Mouse (Mus musculus) midbrain, embryonic 10.5 days (tissue): ENCODE results near the gene Ptpn22. TPM values are rescaled to one million over a fixed set of nuclear protein-coding genes. Genes with fewer than 3 reads are reported as not detected.
"Not testable (repeated sequence)": the region's sequence is repeated elsewhere in the genome, so short reads cannot be mapped to it uniquely, and the experiment has no call there.

Source experiments
- DNase-seq: peaks from one replicate; pipeline ENCODE4 v3.0.0-alpha.2; 2017; ENCODE audit warnings: low spot score
- H3K27ac ChIP-seq: fragments of 300-500 bp; sonication (generic); replicated peaks from 2 replicates; pipeline ENCODE4 v1.5.1; 2016; ENCODE audit warnings: mild to moderate bottlenecking
- H3K27me3 ChIP-seq: fragments of 300-500 bp; sonication (generic); 2 replicates; pipeline ENCODE4 v1.6.1; 2016; ENCODE audit warnings: low read depth, mild to moderate bottlenecking; ENCODE audit not compliant: poor library complexity, severe bottlenecking
- H3K36me3 ChIP-seq: fragments of 300-500 bp; sonication (generic); 2 replicates; pipeline ENCODE4 v1.6.1; 2016; ENCODE audit warnings: mild to moderate bottlenecking, moderate library complexity
- H3K4me1 ChIP-seq: fragments of 300-500 bp; sonication (generic); 2 replicates; pipeline ENCODE4 v1.6.1; 2016
- H3K4me3 ChIP-seq: fragments of 300-500 bp; sonication (generic); 2 replicates; pipeline ENCODE4 v1.5.1; 2016; ENCODE audit warnings: mild to moderate bottlenecking, moderate library complexity
- H3K9me3 ChIP-seq: fragments of 300-500 bp; sonication (generic); replicated peaks from 2 replicates; pipeline ENCODE4 v1.6.1; 2016; ENCODE audit warnings: mild to moderate bottlenecking
- WGBS: fragments of 180-500 bp; shearing (Covaris S2); methylation state at CpG from one replicate; pipeline ENCODE4 v1.1.7; 2016; 5-methylcytosine and 5-hydroxymethylcytosine counted together
- polyA plus RNA-seq: library from polyadenylated mRNA; unstranded; fragments of >200 nt; fragmentation: Nextera tagmentation; extraction: Ambion mirVana; gene quantifications from 2 replicates; pipeline ENCODE4 v1.2.1, GENCODE M21; 2016

The Ptpn22 gene
- polyA plus RNA-seq, 1 experiment from 2014 or later: 0.22 TPM

DNA sequence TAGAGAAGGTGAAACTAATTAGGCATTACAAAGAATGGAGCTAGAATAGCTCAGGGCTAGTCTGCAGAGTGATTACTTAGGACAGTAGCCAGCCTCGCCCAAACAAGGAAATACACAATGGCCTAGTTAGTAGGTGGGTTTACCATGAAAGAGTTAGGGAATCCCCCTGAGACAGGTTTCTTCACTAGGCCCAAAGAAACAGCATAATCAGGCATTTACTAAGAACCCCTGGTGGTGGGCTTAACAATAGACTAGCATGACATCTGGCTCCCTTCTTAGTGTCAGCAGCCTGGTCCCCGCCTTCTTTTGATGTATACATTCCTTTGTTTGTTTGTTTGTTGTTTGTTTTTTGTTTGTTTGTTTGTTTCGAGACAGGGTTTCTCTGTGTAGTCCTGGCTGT lies 19.4 kb upstream of the Ptpn22 start:
- H3K27me3 ChIP-seq, H3K36me3 ChIP-seq, H3K4me3 ChIP-seq, H3K27ac ChIP-seq, H3K9me3 ChIP-seq, H3K4me1 ChIP-seq, DNase-seq: not testable (repeated sequence)
- 85% methylated on average over 3 of the region's 3 CpGs for WGBS

DNA sequence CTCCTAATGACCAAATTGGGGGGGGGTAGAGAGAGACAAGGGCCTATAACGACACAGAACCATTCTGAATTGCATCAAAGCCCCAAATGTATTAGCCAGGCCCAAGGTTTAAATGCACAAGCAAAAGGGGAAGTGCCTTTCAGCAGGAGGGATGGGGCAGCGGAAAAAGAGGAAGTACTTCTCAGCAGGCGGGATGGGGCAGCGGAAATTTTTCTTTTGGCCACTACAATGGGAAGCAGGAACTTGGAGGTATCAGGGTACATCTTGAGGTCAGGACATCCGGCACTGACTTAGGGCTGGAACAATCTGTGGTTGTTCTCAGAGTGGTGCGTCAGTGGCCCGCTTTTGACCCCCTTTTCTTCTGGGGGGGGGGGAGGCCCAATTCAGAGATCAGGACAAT lies 18.6 kb upstream of the Ptpn22 start:
- H3K4me1 ChIP-seq: not testable (repeated sequence)
- WGBS: 92% methylated on average over 7 of the region's 7 CpGs

DNA sequence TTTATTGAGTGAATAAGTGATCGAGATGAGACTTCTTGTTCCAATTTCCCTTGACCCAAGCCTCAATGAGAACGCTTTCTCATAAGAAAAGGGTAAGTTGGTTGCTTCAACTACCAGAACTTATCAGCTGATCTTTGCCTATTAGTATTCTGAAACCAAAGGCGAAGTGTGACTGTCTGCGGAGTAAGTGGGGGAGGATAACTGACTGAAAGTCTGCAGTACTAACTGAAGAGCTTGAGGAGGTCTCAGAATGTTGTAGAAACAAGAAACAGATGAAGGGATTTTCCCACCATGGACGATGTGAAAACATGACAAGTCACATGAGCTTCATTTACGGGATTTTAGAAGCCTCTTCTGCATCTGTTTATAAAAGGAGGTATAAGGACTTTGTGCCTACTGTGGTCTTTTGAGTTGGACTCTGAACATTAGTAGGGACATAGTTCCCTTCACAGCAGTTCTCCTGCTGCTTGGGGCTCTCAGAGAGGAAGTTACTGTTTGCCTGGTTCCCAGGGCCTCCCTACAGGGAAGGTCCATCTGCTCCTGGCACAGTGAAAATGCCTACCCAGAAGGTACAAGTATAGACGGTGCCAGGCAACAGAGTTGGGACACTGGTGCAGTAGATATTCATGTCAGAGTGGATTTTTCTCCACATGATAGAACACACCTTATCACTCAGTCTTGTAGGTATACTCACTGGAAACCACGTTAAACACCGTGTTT lies 8.8 kb upstream of the Ptpn22 start:
- Histone ChIP-seq H3K4me3 (no peak overlapping the region), H3K27ac (no peak overlapping the region), H3K36me3 (no peaks in the 10 kb centered on the region), H3K9me3 (no peaks in the 10 kb centered on the region), H3K4me1 (no peaks in the 10 kb centered on the region), H3K27me3 (no peaks in the 10 kb centered on the region)
- no peak for DNase-seq
- 85% methylated on average over 9 of the region's 9 CpGs for WGBS

More for the DNA sequence above, 18.6 kb upstream of the Ptpn22 start:
- not testable (repeated sequence) for H3K9me3 ChIP-seq, H3K4me3 ChIP-seq, DNase-seq, H3K27ac ChIP-seq, H3K36me3 ChIP-seq, H3K27me3 ChIP-seq

DNA sequence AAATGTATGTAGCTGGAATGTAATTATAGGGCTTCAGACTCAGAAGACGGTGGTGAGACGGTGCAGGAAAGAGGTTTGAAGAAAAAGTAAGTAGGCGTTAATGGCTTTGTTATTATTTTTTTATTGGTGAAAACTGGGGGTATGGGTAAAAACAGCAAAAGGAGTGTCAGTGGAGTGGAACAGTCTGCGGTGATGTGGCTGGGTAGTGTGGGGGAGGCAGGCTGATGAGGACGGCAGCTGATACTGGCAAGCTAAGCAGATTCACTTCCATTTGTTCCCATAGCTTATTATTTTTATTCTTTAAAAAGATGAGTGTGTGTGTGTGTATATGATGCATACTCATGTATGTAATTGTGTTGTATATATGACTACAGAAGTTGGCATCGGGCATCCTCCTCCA lies 8.1 kb upstream of the Ptpn22 start:
- no peaks in the 10 kb centered on the region for H3K4me1 ChIP-seq
- H3K27me3 ChIP-seq: no peaks in the 10 kb centered on the region
- H3K9me3 ChIP-seq: no peaks in the 10 kb centered on the region
- H3K36me3 ChIP-seq: no peaks in the 10 kb centered on the region
- 94% methylated on average over 6 of the region's 6 CpGs for WGBS
- no peak for DNase-seq
- no peak overlapping the region for H3K27ac ChIP-seq
- H3K4me3 ChIP-seq: no peak overlapping the region

DNA sequence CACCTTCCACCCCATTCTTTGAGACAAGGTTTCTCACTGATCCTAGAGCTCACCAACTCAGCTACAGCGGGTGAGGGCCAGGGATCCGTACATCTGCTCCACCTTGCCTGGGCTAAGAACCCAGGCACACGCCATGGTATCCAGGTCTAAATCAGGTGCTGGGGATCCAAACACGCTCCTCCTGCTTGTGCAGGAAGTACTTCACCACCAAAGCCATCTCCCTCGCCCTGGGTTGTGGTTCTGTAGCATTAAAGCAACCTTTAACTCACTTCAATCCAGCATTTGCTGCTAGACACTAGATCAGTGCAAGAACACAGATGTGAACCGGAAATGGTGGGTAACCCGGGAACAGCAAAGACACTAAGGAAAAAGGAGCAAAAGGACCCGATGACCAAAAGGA lies 7.7 kb upstream of the Ptpn22 start:
- no peak for DNase-seq
- WGBS: 88% methylated on average over 8 of the region's 8 CpGs
- no peak overlapping the region for H3K27ac ChIP-seq

DNA sequence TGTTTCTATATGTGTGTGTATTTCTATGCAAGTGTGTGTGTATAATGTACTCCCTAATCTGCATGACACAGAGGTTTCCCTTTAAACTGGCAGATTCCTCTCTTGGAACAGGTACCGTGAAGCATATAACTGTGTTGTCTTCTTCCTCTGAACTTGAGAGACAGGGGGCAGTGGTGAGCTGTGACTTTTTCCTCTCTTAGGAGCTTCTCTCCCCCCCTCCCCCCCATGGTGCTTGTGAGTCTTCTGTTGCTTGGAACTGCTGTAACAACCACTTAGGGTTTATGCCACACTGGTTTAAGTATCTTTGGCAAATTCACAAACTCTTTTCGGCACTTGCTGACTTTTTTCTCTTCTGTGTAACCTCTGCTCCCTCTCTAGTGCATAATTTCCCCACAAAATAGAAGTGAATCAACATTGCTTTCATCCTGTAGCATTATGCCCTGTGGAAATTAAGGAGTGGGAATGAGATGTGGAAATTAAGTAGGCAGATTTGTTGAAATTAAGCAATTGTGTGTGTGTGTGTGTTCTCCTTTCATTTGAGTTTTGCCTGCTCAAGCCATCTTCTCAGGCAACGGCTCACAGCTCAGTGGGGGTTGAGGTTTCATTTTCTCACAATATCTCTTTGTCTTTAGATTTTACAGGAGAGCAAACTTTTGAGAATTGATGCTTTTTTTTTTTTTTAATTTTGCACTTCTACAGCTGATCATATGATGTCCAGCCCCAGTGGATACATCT lies 6.9 kb upstream of the Ptpn22 start:
- H3K4me3 ChIP-seq: no peak overlapping the region
- no peaks in the 10 kb centered on the region for H3K27me3 ChIP-seq
- H3K4me1 ChIP-seq: no peaks in the 10 kb centered on the region
- H3K9me3 ChIP-seq: no peaks in the 10 kb centered on the region
- 81% methylated on average over 3 of the region's 3 CpGs for WGBS
- no peaks in the 10 kb centered on the region for H3K36me3 ChIP-seq
- DNase-seq: no peak
- no peak overlapping the region for H3K27ac ChIP-seq

More for the DNA sequence above, 7.7 kb upstream of the Ptpn22 start:
- no peak overlapping the region for H3K4me3 ChIP-seq
- no peaks in the 10 kb centered on the region for H3K36me3 ChIP-seq
- no peaks in the 10 kb centered on the region for H3K27me3 ChIP-seq
- H3K9me3 ChIP-seq: no peaks in the 10 kb centered on the region
- H3K4me1 ChIP-seq: no peaks in the 10 kb centered on the region

DNA sequence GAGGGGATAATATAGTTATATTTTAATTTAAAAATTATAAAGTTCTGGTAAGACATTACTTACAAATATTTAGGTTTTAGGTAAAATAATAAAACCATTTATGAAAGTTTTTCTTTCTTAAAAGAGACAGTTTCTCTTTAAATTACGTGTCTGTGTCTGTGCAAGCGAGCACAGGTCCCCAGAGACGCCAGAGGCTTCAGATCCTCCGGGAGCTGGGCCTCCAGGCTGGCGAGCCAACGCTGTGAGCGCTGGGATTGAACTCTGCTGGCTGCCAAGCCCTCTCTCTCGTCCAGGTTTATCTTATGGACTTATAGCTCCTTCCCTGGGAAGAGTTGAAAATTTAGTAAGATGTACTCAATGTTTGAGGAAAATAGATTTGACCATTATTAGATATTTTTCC lies 5.8 kb upstream of the Ptpn22 start:
- WGBS: 80% methylated on average over 8 of the region's 8 CpGs
- no peaks in the 10 kb centered on the region for H3K4me1 ChIP-seq
- no peaks in the 10 kb centered on the region for H3K36me3 ChIP-seq
- H3K27ac ChIP-seq: no peak overlapping the region
- DNase-seq: no peak
- no peaks in the 10 kb centered on the region for H3K27me3 ChIP-seq
- no peaks in the 10 kb centered on the region for H3K9me3 ChIP-seq
- H3K4me3 ChIP-seq: no peak overlapping the region

DNA sequence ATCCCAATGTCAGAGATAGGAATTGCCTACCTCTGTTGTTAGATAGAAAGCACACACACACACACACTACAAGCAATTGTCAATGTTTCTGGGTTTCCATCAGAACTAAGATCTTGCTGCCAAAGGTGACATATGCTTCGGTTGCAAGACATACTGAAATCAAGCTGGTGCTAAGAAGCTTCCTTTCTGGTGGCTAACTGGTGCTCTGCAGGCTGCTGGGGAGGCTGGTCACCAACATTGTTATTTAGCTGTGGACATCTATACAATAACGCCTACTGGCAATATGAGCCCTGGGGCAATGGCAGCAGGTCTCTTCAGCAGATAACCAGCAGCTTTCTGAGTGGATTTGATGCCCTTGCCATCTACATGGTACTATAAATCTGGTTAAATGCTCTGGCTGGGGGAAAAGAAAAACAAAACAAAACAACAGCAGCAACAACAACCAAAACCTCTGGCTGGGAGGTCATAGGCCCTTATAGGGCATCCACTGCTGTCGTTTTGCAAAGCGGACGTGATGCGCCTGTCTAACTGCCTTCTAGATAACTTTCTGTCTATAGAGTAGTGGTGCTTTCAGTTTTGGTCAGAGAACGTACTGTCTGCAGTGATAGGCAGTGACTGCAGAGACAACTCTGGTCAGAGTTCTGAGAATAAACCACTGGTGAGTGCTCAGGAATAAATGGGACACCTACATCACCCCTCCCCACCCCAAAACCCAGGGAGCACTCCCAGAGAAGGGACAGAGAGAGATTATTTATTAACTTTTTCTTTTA lies 2.4 kb upstream of the Ptpn22 start:
- WGBS: 89% methylated on average over 7 of the region's 7 CpGs
- no peak for DNase-seq
- H3K36me3 ChIP-seq: no peaks in the 10 kb centered on the region

DNA sequence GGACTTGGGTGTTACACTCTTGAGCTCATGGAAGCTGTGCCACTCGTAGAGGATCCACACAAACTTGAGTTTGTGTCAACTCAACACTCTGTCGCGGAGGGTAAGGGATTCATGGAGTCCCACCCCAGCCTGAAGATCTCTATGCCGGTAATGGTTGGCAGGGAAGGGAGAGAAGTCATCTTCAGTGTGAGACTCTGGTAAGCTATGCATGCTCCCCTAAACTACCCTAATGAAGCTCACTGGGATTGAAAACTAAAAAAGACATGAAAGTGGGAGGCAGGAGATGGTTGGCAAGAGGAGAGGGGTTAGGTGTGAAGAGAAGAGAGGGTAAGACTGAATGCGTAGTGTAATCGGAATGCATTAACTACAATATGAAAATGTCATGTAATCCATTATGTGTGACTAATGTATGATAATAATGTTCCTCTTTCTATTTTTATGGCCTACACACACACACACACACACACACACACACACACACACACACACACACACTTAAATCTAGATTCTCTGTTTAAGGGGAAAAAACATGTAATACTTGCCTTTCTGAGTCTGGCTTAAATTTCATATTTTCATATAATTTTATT lies 1.5 kb upstream of the Ptpn22 start:
- Histone ChIP-seq H3K27me3 (no peaks in the 10 kb centered on the region), H3K4me3 (no peak overlapping the region), H3K9me3 (no peaks in the 10 kb centered on the region), H3K27ac (no peak overlapping the region), H3K4me1 (no peaks in the 10 kb centered on the region), H3K36me3 (no peaks in the 10 kb centered on the region)
- 93% methylated on average over 6 of the region's 6 CpGs for WGBS
- no peak for DNase-seq

More for the DNA sequence above, 2.4 kb upstream of the Ptpn22 start:
- Histone ChIP-seq H3K27ac (no peak overlapping the region), H3K9me3 (no peaks in the 10 kb centered on the region), H3K4me1 (no peaks in the 10 kb centered on the region), H3K27me3 (no peaks in the 10 kb centered on the region), H3K4me3 (no peak overlapping the region)

DNA sequence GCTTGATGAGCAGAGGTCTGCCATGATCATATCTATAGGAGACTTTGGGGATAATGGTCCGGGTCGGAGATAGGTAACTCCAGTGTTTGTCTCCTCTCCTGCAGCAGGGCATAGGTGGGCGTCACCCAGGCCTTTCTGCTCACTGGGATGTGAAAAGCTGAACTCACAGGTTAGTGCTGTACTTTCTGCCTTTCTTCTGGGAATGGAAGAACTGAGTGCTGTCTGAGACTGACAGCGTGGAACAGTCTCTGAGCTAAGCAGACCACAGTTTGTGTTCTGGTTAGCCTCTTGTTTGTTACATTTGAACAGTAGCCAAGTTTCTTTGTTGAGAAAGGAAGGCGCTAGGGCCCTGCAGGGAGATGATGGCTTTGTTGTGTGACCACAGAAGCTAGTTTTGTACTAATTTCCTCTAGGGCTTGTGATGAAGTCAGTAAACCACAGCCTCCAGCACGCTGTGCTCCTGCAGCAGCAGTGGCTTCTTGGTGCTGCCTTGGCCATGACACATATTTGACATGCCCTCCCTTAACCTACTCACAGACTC lies 326 bp downstream of the Ptpn22 start:
- no peaks in the 10 kb centered on the region for H3K4me1 ChIP-seq
- WGBS: 89% methylated on average over 6 of the region's 6 CpGs
- no peak overlapping the region for H3K27ac ChIP-seq
- H3K4me3 ChIP-seq: no peak overlapping the region
- H3K27me3 ChIP-seq: no peaks in the 10 kb centered on the region
- DNase-seq: no peak
- no peaks in the 10 kb centered on the region for H3K9me3 ChIP-seq
- H3K36me3 ChIP-seq: no peaks in the 10 kb centered on the region

DNA sequence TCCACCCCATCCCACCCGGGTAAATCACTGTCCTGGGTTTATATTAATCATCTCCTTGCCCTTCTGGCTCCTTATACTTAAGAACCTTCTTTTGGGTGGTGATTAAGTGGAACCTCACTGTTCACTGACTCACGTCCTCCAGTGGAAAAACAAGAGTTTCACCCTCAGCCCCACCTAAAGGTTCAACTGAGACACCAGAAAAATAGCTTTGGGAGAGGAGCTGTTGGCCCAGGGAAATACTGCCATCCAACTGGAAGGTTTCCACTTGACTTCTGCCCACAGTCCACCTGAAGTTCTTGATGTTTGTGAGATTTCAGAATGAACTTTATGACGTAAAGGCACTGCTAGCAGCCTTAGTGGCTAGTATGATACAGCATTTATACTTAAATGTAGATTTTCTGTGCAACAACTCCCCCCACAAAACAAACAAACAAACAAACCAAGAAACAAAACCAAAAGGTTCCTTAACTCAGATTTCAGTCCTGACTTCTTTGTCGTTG lies 3.2 kb downstream of the Ptpn22 start:
- no peaks in the 10 kb centered on the region for H3K9me3 ChIP-seq
- no peaks in the 10 kb centered on the region for H3K36me3 ChIP-seq
- no peak for DNase-seq
- H3K27ac ChIP-seq: no peak overlapping the region
- H3K4me1 ChIP-seq: no peaks in the 10 kb centered on the region
- no peaks in the 10 kb centered on the region for H3K27me3 ChIP-seq
- H3K4me3 ChIP-seq: no peak overlapping the region
- 88% methylated on average over 4 of the region's 4 CpGs for WGBS

DNA sequence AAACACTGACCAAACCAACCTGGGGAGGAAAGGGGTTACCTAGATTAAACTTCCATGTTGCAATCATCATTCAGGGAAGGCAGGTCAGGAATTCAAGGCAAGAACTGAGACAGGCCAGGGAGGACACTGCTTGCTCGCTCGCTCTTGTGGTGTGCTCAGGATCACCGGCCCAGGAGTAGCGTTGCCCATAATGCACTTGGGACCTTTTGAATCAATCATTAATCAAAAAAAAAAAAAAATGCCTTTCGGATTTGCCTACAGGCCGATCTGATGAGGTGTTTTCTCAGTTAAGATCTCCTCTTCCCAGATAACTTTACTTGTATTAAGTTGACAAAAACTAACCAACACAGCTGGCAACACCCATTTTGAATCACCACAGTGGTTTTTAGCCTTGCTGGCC lies 4.6 kb downstream of the Ptpn22 start:
- Histone ChIP-seq H3K27me3 (no peaks in the 10 kb centered on the region), H3K4me3 (no peak overlapping the region), H3K9me3 (no peaks in the 10 kb centered on the region), H3K36me3 (no peaks in the 10 kb centered on the region), H3K27ac (no peak overlapping the region), H3K4me1 (no peaks in the 10 kb centered on the region)
- WGBS: 95% methylated on average over 6 of the region's 6 CpGs
- DNase-seq: no peak
